Mouse (Mus musculus): ENCODE results near the gene Hnrnpa0. TPM values are rescaled to one million over a fixed set of nuclear protein-coding genes. Genes with fewer than 3 reads are reported as not detected.

The Hnrnpa0 gene
- polyA plus RNA-seq, 1 experiment from 2014 or later, result 38.6 TPM

GRCm38 (mm10) chr13:58124989-58125388 is 3.4 kb downstream of the Hnrnpa0 start:
- H3K4me3 ChIP-seq (replicated peaks), result no peak overlapping the region
- peak overlapping the region; percentile 64 for H3K4me2 ChIP-seq
- whole genome bisulfite sequencing, result 57% methylated on average over 2 of the region's 2 CpGs
- H3K27ac ChIP-seq, result no peak overlapping the region
- no peak overlapping the region for H3K9ac ChIP-seq
- H3K4me1 ChIP-seq, result peaks cover 55% of the 10 kb centered on the region
- no peak for ATAC-seq (replicated peaks; ENCODE audit: low FRiP score)
- H3K9me3 ChIP-seq (replicated peaks), result no peaks in the 10 kb centered on the region
- no peaks in the 10 kb centered on the region for H3K27me3 ChIP-seq
- H3K36me3 ChIP-seq, result peaks cover 13% of the 10 kb centered on the region

DNA sequence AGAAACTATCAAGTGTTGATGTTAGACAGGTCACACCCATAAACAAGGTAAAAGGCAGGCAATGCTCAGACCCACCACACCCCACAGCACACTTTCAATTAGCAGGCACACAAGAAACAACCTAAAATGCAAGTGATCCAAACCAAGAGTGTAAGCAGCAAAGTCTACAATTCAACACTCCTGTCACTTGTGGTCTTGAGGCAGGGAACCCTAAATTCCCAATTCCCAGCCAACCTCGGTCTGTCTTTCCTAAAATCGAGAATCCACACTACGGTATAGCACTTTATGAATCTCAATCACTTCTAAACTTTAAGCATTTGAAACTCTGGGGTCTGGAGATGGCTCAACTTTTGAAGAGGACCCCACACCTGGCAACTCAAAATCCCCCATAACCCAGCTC is 4.1 kb downstream of the Hnrnpa0 start:
- Histone ChIP-seq H3K27ac (peak overlapping the region; percentile 79), H3K27me3 (no peaks in the 10 kb centered on the region), H3K4me3 (replicated peaks) (no peak overlapping the region), H3K4me1 (peaks cover 48% of the 10 kb centered on the region), H3K9me3 (replicated peaks) (no peaks in the 10 kb centered on the region), H3K4me2 (peak overlapping the region; percentile 23; the same call in 1 of the 2 replicates), H3K9ac (no peak overlapping the region), H3K36me3 (peaks cover 13% of the 10 kb centered on the region)
- ATAC-seq (replicated peaks; ENCODE audit: low FRiP score), result no peak
- WGBS, result 84% methylated on average over 3 of the region's 3 CpGs

DNA sequence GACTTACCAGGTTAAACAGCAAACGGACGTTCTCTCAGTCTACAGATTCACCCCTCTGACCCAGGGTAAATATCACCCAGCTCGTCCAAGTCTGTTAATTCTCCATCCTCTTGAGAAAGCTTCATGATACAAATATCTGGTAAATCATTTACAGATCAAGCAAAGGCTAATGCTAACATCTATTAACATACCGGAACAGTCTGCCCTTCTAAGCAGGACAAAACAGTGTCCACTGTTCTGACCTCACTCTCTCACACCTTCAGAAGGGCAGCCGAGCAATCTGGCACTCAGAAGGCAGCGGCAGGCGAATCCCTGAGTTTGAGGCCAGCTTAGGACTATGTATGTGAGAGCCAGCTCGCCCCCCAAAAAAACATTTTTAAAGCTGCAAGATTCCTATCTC is 5.0 kb downstream of the Hnrnpa0 start:
- peak; percentile 48 for ATAC-seq (replicated peaks; ENCODE audit: low FRiP score)
- peak overlapping the region; percentile 79 for H3K27ac ChIP-seq
- H3K4me2 ChIP-seq, result 0 out of 2 replicates have a peak overlapping the region, but pooled peaks have one; percentile 20

DNA sequence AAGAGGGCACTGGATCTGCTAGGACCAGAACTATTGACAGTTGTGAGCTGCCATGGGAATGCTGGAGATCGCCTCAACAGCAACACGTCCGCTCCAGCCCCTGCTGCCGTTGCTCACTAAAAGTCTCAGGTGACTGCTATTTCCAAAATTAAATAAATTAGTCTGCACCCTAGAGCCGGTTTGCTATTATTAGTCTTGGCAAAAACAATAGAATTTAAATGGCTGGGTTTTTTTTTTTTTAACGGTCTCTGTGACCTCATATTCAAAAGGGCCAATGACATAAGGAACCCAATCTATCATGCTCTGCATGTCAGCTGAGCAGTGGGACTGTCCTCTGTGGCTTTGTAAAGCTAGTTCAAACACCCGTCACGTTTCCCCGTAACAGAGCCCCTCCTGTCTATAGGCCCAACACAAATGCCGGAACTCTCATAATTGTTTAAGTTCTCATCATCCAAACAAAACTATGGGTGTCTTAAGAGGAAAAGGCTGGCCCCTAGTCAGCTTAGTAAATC is 5.5 kb downstream of the Hnrnpa0 start:
- no peak for ATAC-seq (replicated peaks; ENCODE audit: low FRiP score)
- 0 out of 2 replicates have a peak overlapping the region, but pooled peaks have one; percentile 7 for H3K4me2 ChIP-seq

More for the DNA sequence above, 5.0 kb downstream of the Hnrnpa0 start:
- H3K4me3 ChIP-seq (replicated peaks), result no peak overlapping the region
- H3K27me3 ChIP-seq, result no peaks in the 10 kb centered on the region
- 45% methylated on average over 8 of the region's 8 CpGs for whole genome bisulfite sequencing
- H3K9ac ChIP-seq, result no peak overlapping the region
- no peaks in the 10 kb centered on the region for H3K9me3 ChIP-seq (replicated peaks)
- H3K4me1 ChIP-seq, result peaks cover 48% of the 10 kb centered on the region
- peaks cover 13% of the 10 kb centered on the region for H3K36me3 ChIP-seq

DNA sequence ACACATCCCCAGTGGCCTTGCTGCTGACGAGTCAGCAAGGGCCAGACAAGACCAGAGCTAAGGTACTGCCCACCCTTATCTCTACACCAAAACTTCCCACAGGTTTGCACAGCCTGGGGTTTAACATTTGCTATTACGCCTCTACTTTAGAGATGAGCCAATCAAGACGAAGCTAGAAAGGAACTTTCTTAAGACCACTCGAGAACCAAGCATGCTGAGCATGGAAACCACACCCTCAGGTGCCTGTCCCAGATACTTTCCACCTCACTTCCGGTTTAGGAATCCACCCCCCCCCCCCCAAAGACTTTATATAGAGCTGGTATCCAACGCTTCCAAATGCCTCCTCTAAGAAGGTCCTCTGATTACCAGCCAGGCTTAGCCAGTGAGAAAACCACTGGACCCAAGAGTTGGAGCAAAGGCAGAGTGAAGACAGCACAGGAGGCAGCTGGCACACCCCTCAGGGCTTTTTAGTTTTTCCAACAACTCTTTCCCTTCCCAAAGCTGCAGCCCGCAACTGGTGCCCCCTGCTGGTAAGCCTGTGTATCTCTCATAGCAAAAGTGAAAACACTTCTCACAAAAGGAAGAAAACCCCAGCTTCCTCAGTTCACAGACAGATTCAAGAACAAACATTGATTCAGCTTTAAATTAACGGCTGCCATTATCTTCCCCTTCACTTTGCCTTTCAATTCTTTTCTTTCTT is 10.9 kb downstream of the Hnrnpa0 start:
- Histone ChIP-seq H3K4me1 (peaks cover 33% of the 10 kb centered on the region), H3K4me2 (no peak overlapping the region), H3K36me3 (no peaks in the 10 kb centered on the region), H3K9me3 (replicated peaks) (no peaks in the 10 kb centered on the region), H3K27me3 (no peaks in the 10 kb centered on the region), H3K4me3 (replicated peaks) (no peak overlapping the region), H3K27ac (no peak overlapping the region), H3K9ac (no peak overlapping the region)
- WGBS, result 69% methylated on average over 8 of the region's 8 CpGs
- ATAC-seq (replicated peaks; ENCODE audit: low FRiP score), result no peak

More for the DNA sequence above, 5.5 kb downstream of the Hnrnpa0 start:
- Histone ChIP-seq H3K27ac (peak overlapping the region; percentile 79), H3K4me1 (peaks cover 48% of the 10 kb centered on the region), H3K9me3 (replicated peaks) (no peaks in the 10 kb centered on the region), H3K27me3 (no peaks in the 10 kb centered on the region), H3K36me3 (peaks cover 13% of the 10 kb centered on the region), H3K9ac (no peak overlapping the region), H3K4me3 (replicated peaks) (no peak overlapping the region)
- 51% methylated on average over 10 of the region's 10 CpGs for WGBS

- H3K36me3 ChIP-seq, result no peaks in the 10 kb centered on the region
- ATAC-seq (replicated peaks; ENCODE audit: low FRiP score), result no peak
- no peak overlapping the region for H3K4me2 ChIP-seq
- no peak overlapping the region for H3K9ac ChIP-seq
- H3K9me3 ChIP-seq (replicated peaks), result no peaks in the 10 kb centered on the region
- H3K4me1 ChIP-seq, result peaks cover 32% of the 10 kb centered on the region
- no peaks in the 10 kb centered on the region for H3K27me3 ChIP-seq
- WGBS, result 77% methylated on average over 2 of the region's 2 CpGs
- H3K4me3 ChIP-seq (replicated peaks), result no peak overlapping the region
- no peak overlapping the region for H3K27ac ChIP-seq
These were observed 11.6 kb downstream of the Hnrnpa0 start for GRCm38 (mm10) chr13:58116801-58117200.

DNA sequence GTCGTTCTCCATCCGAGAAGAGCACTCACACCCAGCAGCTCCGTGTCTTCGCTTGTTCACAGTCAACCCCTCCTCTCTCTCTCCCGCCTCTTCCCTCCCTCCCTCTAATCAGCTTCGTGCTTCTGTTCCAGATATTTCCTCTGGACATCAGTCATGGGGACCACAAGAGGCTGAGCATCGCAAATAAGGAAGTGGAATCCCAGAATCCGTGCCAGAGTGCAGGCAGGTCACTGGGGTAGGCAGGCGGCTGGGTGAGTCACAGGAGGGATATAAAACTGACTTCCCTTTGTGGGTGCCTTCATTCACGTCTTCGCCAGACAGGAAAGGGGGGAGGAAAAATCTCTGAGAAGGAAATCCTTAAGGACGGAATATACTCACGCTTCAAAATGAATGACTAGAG is 13.1 kb downstream of the Hnrnpa0 start:
- H3K4me1 ChIP-seq, result peaks cover 27% of the 10 kb centered on the region
- H3K4me3 ChIP-seq (replicated peaks), result no peak overlapping the region
- ATAC-seq (replicated peaks; ENCODE audit: low FRiP score), result peak; percentile 33; the same call in 1 of the 2 replicates
- no peak overlapping the region for H3K9ac ChIP-seq
- WGBS, result 30% methylated on average over 13 of the region's 13 CpGs
- H3K9me3 ChIP-seq (replicated peaks), result no peaks in the 10 kb centered on the region
- H3K36me3 ChIP-seq, result no peaks in the 10 kb centered on the region
- peak overlapping the region; percentile 30; the same call in 1 of the 2 replicates for H3K4me2 ChIP-seq
- H3K27ac ChIP-seq, result 0 out of 2 replicates have a peak overlapping the region, but pooled peaks have one; percentile 18
- no peaks in the 10 kb centered on the region for H3K27me3 ChIP-seq

- Histone ChIP-seq H3K4me2 (peak within 1 kb of the TSS; percentile 74), H3K9ac (peak within 1 kb of the TSS; percentile 63), H3K4me3 (replicated peaks) (peak within 1 kb of the TSS; percentile 61), H3K4me1 (peaks cover 27% of the 10 kb centered on the region), H3K36me3 (no peaks in the 10 kb centered on the region), H3K27ac (peak within 1 kb of the TSS; percentile 82), H3K9me3 (replicated peaks) (no peaks in the 10 kb centered on the region), H3K27me3 (no peaks in the 10 kb centered on the region)
- peak; percentile 88 for ATAC-seq (replicated peaks; ENCODE audit: low FRiP score)
- under 1% methylated on average over 35 of the region's 35 CpGs for WGBS
These were observed 15.1 kb downstream of the Hnrnpa0 start, which contains the start of gene Klhl3 for GRCm38 (mm10) chr13:58113061-58113900. TSS of gene Klhl3 (minus strand) at chr13:58113592.

- Histone ChIP-seq H3K9ac (peak overlapping the region; percentile 63), H3K27me3 (no peaks in the 10 kb centered on the region), H3K4me1 (peaks cover 27% of the 10 kb centered on the region), H3K9me3 (replicated peaks) (no peaks in the 10 kb centered on the region), H3K4me2 (peak overlapping the region; percentile 74), H3K36me3 (no peaks in the 10 kb centered on the region), H3K4me3 (replicated peaks) (peak overlapping the region; percentile 61), H3K27ac (peak overlapping the region; percentile 82)
- no peak for ATAC-seq (replicated peaks; ENCODE audit: low FRiP score)
- WGBS, result 14% methylated on average over 11 of the region's 11 CpGs
These were observed 15.7 kb downstream of the Hnrnpa0 start for GRCm38 (mm10) chr13:58112601-58113041.

- peak overlapping the region; percentile 61 for H3K4me3 ChIP-seq (replicated peaks)
- H3K4me2 ChIP-seq, result peak overlapping the region; percentile 74
- H3K9me3 ChIP-seq (replicated peaks), result no peaks in the 10 kb centered on the region
- peaks cover 27% of the 10 kb centered on the region for H3K4me1 ChIP-seq
- H3K9ac ChIP-seq, result peak overlapping the region; percentile 63
- H3K27ac ChIP-seq, result no peak overlapping the region
- no peak for ATAC-seq (replicated peaks; ENCODE audit: low FRiP score)
- no peaks in the 10 kb centered on the region for H3K36me3 ChIP-seq
- 62% methylated on average over 10 of the region's 10 CpGs for WGBS
- no peaks in the 10 kb centered on the region for H3K27me3 ChIP-seq
These were observed 16.2 kb downstream of the Hnrnpa0 start for GRCm38 (mm10) chr13:58112191-58112590.

GRCm38 (mm10) chr13:58111306-58111705 is 17.1 kb downstream of the Hnrnpa0 start:
- Histone ChIP-seq H3K27me3 (no peaks in the 10 kb centered on the region), H3K36me3 (no peaks in the 10 kb centered on the region), H3K9ac (no peak overlapping the region), H3K4me2 (peak overlapping the region; percentile 74; the same call in 1 of the 2 replicates), H3K27ac (no peak overlapping the region), H3K4me1 (peaks cover 27% of the 10 kb centered on the region), H3K9me3 (replicated peaks) (no peaks in the 10 kb centered on the region), H3K4me3 (replicated peaks) (peak overlapping the region; percentile 61; the same call in 1 of the 2 replicates)
- ATAC-seq (replicated peaks; ENCODE audit: low FRiP score), result no peak
- 95% methylated on average over 6 of the region's 6 CpGs for WGBS
